Mouse (Mus musculus) kidney, embryonic 15.5 days (tissue): ENCODE measurements around the gene 1700010B08Rik. TPM values are rescaled to one million over a fixed set of nuclear protein-coding genes. Genes with fewer than 3 reads are reported as not detected.

Experiments
- ATAC-seq: fragments of 200-750 bp; cut with Nextera tagmentation; replicated peaks from 2 replicates; pipeline ENCODE4 v1.8.0; 2017; ENCODE audit warnings: moderate TSS enrichment; ENCODE audit not compliant: low FRiP score
- H3K27ac ChIP-seq: fragments of 300-500 bp; sonication (generic); 2 replicates; pipeline ENCODE4 v1.5.1; 2015; ENCODE audit warnings: mild to moderate bottlenecking, inconsistent platforms
- H3K27me3 ChIP-seq: fragments of 300-500 bp; sonication (generic); 2 replicates; pipeline ENCODE4 v1.6.1; 2015; ENCODE audit warnings: inconsistent platforms
- H3K36me3 ChIP-seq: fragments of 300-500 bp; sonication (generic); 2 replicates; pipeline ENCODE4 v1.6.1; 2015; ENCODE audit warnings: inconsistent platforms
- H3K4me1 ChIP-seq: fragments of 300-500 bp; sonication (generic); 2 replicates; pipeline ENCODE4 v1.6.1; 2015; ENCODE audit warnings: inconsistent platforms
- H3K4me2 ChIP-seq: fragments of 300-500 bp; sonication (generic); 2 replicates; pipeline ENCODE4 v1.6.1; 2015; ENCODE audit warnings: moderate library complexity, mild to moderate bottlenecking, inconsistent platforms
- H3K4me3 ChIP-seq: fragments of 300-500 bp; sonication (generic); replicated peaks from 2 replicates; pipeline ENCODE4 v1.5.1; 2015; ENCODE audit warnings: mild to moderate bottlenecking, inconsistent platforms
- H3K9ac ChIP-seq: fragments of 300-500 bp; sonication (generic); 2 replicates; pipeline ENCODE4 v1.6.1; 2015; ENCODE audit warnings: mild to moderate bottlenecking, inconsistent platforms
- H3K9me3 ChIP-seq: fragments of 300-500 bp; sonication (generic); replicated peaks from 2 replicates; pipeline ENCODE4 v1.6.1; 2016; ENCODE audit warnings: inconsistent platforms
- WGBS: fragments of 180-500 bp; shearing (Covaris S2); methylation state at CpG from one replicate; pipeline ENCODE4 v1.1.7; 2015; ENCODE audit warnings: mixed read lengths; 5-methylcytosine and 5-hydroxymethylcytosine counted together
- microRNA-seq: library from miRNA; unstranded; fragments of <30 nt; microRNA quantifications from one replicate; pipeline ENCODE4, GENCODE M21; 2016
- polyA plus RNA-seq: library from polyadenylated mRNA; unstranded; fragments of >200 nt; fragmentation: Nextera tagmentation; extraction: Ambion mirVana; gene quantifications from 2 replicates; pipeline ENCODE4 v1.2.1, GENCODE M21; 2015

The 1700010B08Rik gene
- polyA plus RNA-seq, 1 experiment from 2014 or later, result not detected

DNA sequence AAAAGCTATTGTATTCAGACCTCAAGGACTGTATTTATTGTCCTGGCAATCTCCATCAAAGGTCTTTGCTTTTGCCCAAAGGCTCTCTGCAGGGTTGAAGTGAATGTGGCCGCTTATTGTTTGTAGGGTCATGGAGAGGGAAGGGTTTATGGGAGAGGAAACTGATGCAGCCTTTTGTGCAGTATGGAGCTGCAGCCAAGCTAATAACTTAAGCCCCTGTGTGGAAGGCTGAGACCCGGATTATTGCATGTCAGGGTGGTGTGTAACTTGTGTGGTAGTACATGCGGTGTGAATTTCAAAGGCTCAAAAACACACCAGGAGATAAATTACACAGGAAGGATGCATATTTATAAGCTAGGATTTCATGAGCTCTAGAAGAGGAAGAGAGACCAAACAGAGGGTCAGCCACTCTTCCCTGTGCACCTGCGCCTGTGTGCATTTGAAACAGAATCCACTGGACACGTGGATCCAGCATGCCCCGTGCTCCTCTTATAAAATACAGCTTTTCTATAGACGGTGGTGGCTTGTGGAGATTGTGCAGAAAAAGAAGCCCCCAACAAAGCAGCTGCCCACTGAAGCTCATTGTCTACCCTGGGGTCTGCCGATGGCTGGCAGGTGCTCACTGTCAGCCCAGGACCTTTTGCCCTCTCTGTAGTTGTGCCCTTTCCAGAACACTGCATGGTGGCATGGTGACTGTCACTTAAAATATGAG is 36.4 kb downstream of the 1700010B08Rik start:
- no peak overlapping the region for H3K4me3 ChIP-seq
- H3K27me3 ChIP-seq, result no peaks in the 10 kb centered on the region
- H3K9me3 ChIP-seq, result no peaks in the 10 kb centered on the region
- no peaks in the 10 kb centered on the region for H3K36me3 ChIP-seq
- H3K9ac ChIP-seq, result no peak overlapping the region
- H3K27ac ChIP-seq, result peak overlapping the region; percentile 67; the same call in 1 of the 2 replicates
- H3K4me1 ChIP-seq, result peaks cover 30% of the 10 kb centered on the region
- 36% methylated on average over 8 of the region's 8 CpGs for WGBS
- H3K4me2 ChIP-seq, result no peak overlapping the region
- no peak for ATAC-seq

DNA sequence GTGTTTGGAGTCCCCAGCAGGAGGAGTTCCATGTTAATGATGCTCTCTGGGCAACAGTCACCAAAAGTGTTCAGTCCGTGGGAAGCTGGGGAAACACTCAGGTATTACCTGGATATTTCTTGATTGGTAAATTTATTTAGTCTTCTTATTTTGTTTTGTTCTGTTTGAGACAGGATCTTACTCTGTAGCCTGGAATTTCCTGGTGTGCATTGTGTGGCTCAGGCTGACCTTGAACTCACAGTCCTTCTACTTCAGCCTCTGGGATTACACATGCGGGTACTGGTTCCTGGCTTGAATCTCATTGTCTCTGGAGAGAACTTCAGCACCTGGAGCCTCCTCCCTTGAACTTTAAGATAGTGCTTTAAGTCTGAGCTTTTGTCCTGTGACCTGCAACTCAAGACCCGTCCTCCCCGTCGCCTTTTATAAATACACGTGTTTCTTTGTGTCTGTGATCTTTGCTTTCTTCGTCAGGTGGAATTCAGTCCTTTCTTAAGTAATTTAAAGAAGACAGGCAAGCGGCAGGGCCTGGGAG is 38.5 kb downstream of the 1700010B08Rik start:
- no peaks in the 10 kb centered on the region for H3K9me3 ChIP-seq
- WGBS, result 68% methylated on average over 8 of the region's 8 CpGs
- no peak overlapping the region for H3K4me3 ChIP-seq
- H3K9ac ChIP-seq, result no peak overlapping the region
- H3K27ac ChIP-seq, result no peak overlapping the region
- ATAC-seq, result no peak
- H3K36me3 ChIP-seq, result peaks cover 8% of the 10 kb centered on the region; the same call in 1 of the 2 replicates
- no peak overlapping the region for H3K4me2 ChIP-seq
- no peaks in the 10 kb centered on the region for H3K27me3 ChIP-seq
- H3K4me1 ChIP-seq, result peaks cover 30% of the 10 kb centered on the region

DNA sequence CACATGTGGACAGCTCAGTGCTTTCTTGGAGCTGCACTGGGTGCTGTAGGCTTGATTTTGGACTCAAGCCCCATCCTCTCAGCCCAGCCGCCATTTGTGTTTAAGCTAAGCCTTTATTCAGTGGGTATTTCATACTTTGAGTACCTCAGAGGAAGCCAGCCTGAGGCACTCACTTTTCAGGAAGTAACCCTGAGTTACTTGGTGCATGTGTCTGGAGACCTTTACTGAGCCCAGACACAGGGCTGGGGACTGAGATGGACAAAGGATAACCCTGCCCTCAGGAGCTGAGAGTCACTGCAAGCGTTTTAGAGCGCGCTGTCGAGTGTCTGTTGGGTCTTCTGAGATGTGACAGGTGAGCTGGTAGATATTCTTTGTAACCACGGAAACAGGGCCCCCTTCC is 41.4 kb downstream of the 1700010B08Rik start:
- ATAC-seq, result no peak
- Histone ChIP-seq H3K4me1 (peaks cover 34% of the 10 kb centered on the region), H3K9ac (no peak overlapping the region), H3K4me3 (no peak overlapping the region), H3K27me3 (no peaks in the 10 kb centered on the region), H3K36me3 (peaks cover 21% of the 10 kb centered on the region), H3K27ac (no peak overlapping the region), H3K9me3 (no peaks in the 10 kb centered on the region), H3K4me2 (no peak overlapping the region)
- WGBS, result 90% methylated on average over 6 of the region's 6 CpGs

DNA sequence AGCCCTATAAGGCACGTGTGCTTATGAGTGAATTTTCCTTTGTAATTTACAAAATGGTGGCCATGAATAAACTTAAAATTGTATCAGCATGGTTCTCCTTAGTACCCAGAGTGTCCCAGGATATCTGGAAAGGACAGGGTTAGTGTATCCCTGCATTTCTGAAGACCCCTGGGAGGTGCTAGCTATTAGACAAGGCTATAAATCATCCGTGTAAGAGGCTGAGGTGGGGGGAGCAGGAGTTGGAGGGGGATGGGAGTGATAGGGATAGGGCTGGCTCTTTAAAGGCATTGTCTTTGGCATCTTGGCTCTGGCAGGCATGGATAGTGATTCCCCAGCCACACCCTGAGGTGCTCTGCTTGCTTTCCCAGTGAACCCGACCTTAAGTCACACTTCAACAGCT is 45.4 kb downstream of the 1700010B08Rik start:
- WGBS, result 31% methylated on average over 3 of the region's 3 CpGs
- ATAC-seq, result peak; percentile 38; the same call in 1 of the 2 replicates
- no peak overlapping the region for H3K9ac ChIP-seq

DNA sequence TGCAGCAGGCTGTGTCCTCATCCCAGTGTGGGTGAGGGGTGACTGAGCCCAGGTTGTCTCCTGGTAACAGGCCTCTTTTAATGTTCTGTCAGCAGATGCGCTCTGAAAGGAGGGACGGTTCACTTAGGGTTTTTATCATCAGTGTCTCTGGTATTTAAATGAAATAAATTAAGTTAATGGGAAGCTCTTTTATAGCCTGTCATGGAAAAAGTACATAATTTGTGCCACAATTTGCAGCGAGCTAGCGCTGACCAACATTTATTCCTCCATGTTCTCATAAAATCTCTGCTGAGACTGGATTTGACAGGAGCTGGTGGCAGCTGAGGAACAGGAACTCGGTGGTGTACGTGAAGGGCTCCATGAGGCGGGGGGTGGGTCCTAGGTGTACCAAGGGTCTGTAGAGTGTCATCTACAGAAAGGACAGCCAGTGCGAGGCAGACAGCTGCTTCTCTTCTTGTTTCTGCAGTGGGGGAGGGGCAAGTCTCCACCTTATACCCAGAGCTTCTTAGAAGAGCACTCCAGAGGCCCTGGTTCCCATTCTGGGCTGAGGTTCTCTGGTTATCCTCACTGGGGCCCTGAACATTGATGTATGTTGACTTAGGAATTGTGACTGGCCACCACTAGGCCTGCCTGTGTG is 48.9 kb downstream of the 1700010B08Rik start:
- no peak overlapping the region for H3K4me3 ChIP-seq
- peaks cover 69% of the 10 kb centered on the region for H3K4me1 ChIP-seq
- no peaks in the 10 kb centered on the region for H3K9me3 ChIP-seq
- H3K27me3 ChIP-seq, result no peaks in the 10 kb centered on the region
- H3K36me3 ChIP-seq, result peaks cover 9% of the 10 kb centered on the region
- H3K4me2 ChIP-seq, result no peak overlapping the region
- 42% methylated on average over 8 of the region's 8 CpGs for WGBS
- ATAC-seq, result no peak
- peak overlapping the region; percentile 59 for H3K27ac ChIP-seq
- no peak overlapping the region for H3K9ac ChIP-seq

More for the DNA sequence above, 45.4 kb downstream of the 1700010B08Rik start:
- Histone ChIP-seq H3K4me3 (no peak overlapping the region), H3K27me3 (no peaks in the 10 kb centered on the region), H3K27ac (no peak overlapping the region), H3K9me3 (no peaks in the 10 kb centered on the region), H3K36me3 (peaks cover 21% of the 10 kb centered on the region), H3K4me2 (no peak overlapping the region), H3K4me1 (peaks cover 46% of the 10 kb centered on the region)

DNA sequence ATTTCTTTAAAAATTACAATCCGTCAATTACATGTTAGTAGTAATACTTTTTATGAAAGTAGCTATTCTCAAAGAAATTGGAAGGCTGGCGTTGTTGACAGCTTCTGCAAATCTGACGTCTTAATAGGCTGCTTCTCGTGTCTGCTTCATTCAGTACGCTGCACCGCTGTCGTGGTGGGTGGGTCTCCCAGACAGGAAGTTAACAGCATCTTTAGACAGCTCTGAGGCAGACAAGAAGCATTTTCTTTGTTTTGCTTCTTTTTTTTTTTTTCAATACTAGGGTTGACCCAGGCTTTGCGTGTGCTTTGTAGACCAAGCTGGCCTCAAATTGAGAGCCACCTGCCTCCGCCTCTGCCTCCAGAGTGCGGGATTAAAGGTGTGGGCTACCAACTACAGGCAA is 50.0 kb downstream of the 1700010B08Rik start:
- Histone ChIP-seq H3K4me2 (no peak overlapping the region), H3K4me1 (peaks cover 70% of the 10 kb centered on the region), H3K27me3 (no peaks in the 10 kb centered on the region), H3K4me3 (no peak overlapping the region), H3K36me3 (peaks cover 4% of the 10 kb centered on the region; the same call in 1 of the 2 replicates), H3K27ac (peak overlapping the region; percentile 9), H3K9me3 (no peaks in the 10 kb centered on the region), H3K9ac (no peak overlapping the region)
- 63% methylated on average over 10 of the region's 10 CpGs for WGBS
- ATAC-seq, result no peak

DNA sequence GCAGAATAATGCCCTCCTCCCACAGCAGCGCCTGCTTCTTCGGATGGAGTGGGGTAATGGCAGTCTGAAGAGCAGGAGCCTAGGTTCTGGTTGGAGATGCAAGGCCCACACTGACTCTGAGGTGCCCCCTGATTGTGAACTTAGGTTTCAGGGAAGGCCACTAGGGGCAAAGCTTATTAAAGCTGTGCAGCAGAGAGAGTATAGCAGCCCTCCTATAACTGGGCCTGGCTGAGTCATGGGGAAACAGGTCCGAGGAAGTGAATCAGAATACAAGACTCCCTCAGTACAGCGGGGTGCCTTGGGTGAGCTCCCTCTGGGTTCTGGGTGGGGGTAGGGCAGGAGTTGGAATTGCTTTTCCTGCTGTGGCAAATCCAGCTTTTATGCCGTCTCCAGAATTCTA is 51.4 kb downstream of the 1700010B08Rik start:
- peak overlapping the region; percentile 52; the same call in 1 of the 2 replicates for H3K27ac ChIP-seq
- H3K9ac ChIP-seq, result no peak overlapping the region
- no peak overlapping the region for H3K4me2 ChIP-seq
- 66% methylated on average over 5 of the region's 5 CpGs for WGBS
- H3K9me3 ChIP-seq, result no peaks in the 10 kb centered on the region
- H3K36me3 ChIP-seq, result no peaks in the 10 kb centered on the region; the same call in 1 of the 2 replicates
- H3K4me3 ChIP-seq, result no peak overlapping the region
- ATAC-seq, result no peak
- H3K27me3 ChIP-seq, result no peaks in the 10 kb centered on the region
- H3K4me1 ChIP-seq, result peaks cover 71% of the 10 kb centered on the region

Small RNAs within 50 kb of the gene (microRNA-seq; reads per million reads assigned to microRNA genes)
- gene Mir6340, result not detected

Other genes with a start within 250 kb of the 1700010B08Rik start
- gene 1700021F07Rik, start 196.8 kb upstream of the 1700010B08Rik start, polyA plus RNA-seq, result not detected in 2 replicates
- not detected in 2 replicates for gene Ankrd60, start 141.1 kb upstream of the 1700010B08Rik start, polyA plus RNA-seq
- gene Rab22a, start 59.7 kb upstream of the 1700010B08Rik start, polyA plus RNA-seq, result 35.3 and 36.3 TPM in 2 replicates
- gene Vapb, start 18.1 kb downstream of the 1700010B08Rik start, polyA plus RNA-seq, result 14.0 and 17.9 TPM in 2 replicates